Mouse (Mus musculus): Measurements from ENCODE around the gene Npdc1. TPM values are rescaled to one million over a fixed set of nuclear protein-coding genes. Genes with fewer than 3 reads are reported as not detected.

Npdc1 gene
- polyA plus RNA-seq, 1 experiment from 2014 or later = 42.7 TPM

DNA sequence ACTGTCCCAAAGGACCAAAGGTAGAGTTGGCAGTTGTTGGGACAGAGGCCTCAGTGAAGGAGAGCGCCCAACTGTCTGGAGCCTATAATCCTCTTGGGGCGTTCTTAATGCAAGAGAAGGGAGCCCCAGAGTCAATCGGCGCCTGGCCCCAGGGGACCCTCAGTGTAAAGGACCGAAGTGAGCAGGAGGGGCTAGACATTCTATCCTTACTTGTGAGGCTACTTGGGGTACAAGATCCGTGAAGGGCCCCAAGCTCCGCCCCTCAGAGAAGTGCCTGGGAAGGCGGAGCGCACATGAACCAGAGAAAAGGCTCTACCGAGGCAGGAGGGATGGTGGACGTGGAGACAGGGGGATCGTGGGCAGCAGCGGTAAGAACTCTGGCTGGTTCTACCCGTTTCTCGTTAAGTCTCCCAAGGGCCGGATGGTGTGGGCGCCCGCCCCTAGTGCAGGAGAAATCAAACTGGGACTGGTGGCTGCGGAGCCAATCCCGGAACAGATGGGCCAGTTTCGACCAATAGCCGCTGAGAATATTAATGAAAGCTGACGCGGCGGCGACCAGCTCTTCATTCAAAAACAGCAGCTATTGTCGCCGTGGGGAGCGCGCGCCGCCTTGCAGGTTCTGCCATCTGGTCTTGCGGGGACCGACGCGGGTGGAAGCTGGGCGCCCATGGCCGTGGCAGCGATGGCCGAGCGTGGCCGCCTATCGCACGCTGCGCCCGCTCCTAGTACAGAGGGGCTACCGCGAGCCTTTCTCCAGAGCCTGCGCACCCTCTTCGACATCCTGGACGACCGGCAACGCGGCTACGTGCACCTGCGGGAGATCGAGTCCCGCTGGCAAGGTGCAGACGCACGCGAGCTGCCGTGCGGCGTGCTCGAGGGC, 27.1 kb upstream of the Npdc1 start, which contains the start of gene Sapcd2:
TSS of gene Sapcd2 (plus strand) at position 558 of the 880 bp plus-strand sequence.
- WGBS = 1% methylated on average over 65 of the region's 65 CpGs

DNA sequence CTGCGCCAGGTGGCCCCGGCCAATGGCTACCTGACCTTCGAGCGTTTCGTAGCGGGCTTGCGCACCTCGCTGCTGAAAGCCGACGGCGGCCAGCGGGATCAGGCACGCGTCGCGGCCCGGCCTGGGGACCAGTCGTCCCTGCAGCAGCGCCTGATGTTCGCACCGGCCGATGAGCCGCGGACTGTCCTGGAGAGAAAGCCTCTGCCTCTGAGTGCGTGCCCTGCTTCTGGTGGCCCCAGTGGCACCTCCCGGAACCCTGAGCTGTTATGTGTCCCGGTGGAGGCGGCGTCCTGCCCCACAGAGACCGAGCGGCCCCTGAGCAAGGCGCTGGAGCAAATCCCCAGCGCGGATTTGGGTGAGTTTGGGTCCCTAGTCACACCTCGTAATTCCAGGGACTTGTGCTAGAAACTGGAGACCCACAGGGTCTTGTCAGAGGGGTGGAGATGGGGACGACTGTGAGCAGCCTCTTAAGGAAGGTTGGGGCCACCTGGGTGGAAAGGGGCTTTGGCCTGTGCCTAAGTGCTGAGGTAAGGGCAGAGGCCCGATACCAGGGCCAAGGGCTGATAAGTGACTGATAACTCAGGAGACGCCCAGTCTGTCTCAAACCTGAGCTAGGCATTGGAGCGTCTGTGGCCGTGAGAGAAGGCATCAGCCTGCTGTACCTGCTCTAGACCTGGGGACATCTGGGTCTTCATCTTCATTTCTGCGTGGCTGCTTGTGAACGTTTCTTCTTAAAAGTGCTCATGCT, 26.3 kb upstream of the Npdc1 start:
- 4% methylated on average over 42 of the region's 42 CpGs for WGBS
- TF ChIP-seq CTCF (IDR thresholded peaks at IDR 0.05) (no peak), EP300 (IDR thresholded peaks at IDR 0.05) (no peak)
- peak overlapping the region; percentile 100 for H3K4me2 ChIP-seq (replicated peaks; ENCODE audit: low read depth, low read length)

More for the DNA sequence above, 27.1 kb upstream of the Npdc1 start, which contains the start of gene Sapcd2:
- peak within 1 kb of the TSS; percentile 100 for H3K4me2 ChIP-seq (replicated peaks; ENCODE audit: low read depth, low read length)
- no peaks in the 10 kb centered on the region for H3K27me3 ChIP-seq (replicated peaks; ENCODE audit: insufficient read depth, low read length)
- peaks cover 19% of the 10 kb centered on the region for H3K4me1 ChIP-seq (ENCODE audit: insufficient read depth, low read depth, low read length)
- H3K9me3 ChIP-seq (ENCODE audit: low read length) = no peaks in the 10 kb centered on the region
- no peak within 1 kb of the TSS for H3K27ac ChIP-seq (ENCODE audit: low read length)
- H3K36me3 ChIP-seq (ENCODE audit: insufficient read depth, low read length) = no peaks in the 10 kb centered on the region
- no peak for TF ChIP-seq EP300 (IDR thresholded peaks at IDR 0.05)
- ATAC-seq = peak; percentile 97
- DNase-seq (ENCODE audit: low spot score) = peak; percentile 93
- no peak within 1 kb of the TSS; the same call in 1 of the 2 replicates for H3K9ac ChIP-seq (replicated peaks; ENCODE audit: low read depth)
- H3K4me3 ChIP-seq (ENCODE audit: low read depth, low read length) = peak within 1 kb of the TSS; percentile 54

GRCm38 (mm10) chr2:25373431-25373830, 25.7 kb upstream of the Npdc1 start:
- 27% methylated on average over 2 of the region's 2 CpGs for WGBS
- no peak overlapping the region for H3K9ac ChIP-seq (replicated peaks; ENCODE audit: low read depth)
- H3K9me3 ChIP-seq (ENCODE audit: low read length) = no peaks in the 10 kb centered on the region
- no peaks in the 10 kb centered on the region for H3K27me3 ChIP-seq (replicated peaks; ENCODE audit: insufficient read depth, low read length)
- H3K36me3 ChIP-seq (ENCODE audit: insufficient read depth, low read length) = no peaks in the 10 kb centered on the region
- no peak overlapping the region for H3K4me3 ChIP-seq (ENCODE audit: low read depth, low read length)
- TF ChIP-seq EP300 (IDR thresholded peaks at IDR 0.05) (no peak), CTCF (IDR thresholded peaks at IDR 0.05) (no peak)
- ATAC-seq (no peak), DNase-seq (ENCODE audit: low spot score) (no peak)
- peaks cover 19% of the 10 kb centered on the region for H3K4me1 ChIP-seq (ENCODE audit: insufficient read depth, low read depth, low read length)
- H3K4me2 ChIP-seq (replicated peaks; ENCODE audit: low read depth, low read length) = peak overlapping the region; percentile 100; the same call in 1 of the 2 replicates
- H3K27ac ChIP-seq (ENCODE audit: low read length) = no peak overlapping the region

More for the DNA sequence above, 26.3 kb upstream of the Npdc1 start:
- ATAC-seq = no peak; the same call in 1 of the 2 replicates
- DNase-seq (ENCODE audit: low spot score) = no peak
- Histone ChIP-seq H3K9me3 (ENCODE audit: low read length) (no peaks in the 10 kb centered on the region), H3K9ac (replicated peaks; ENCODE audit: low read depth) (no peak overlapping the region; the same call in 1 of the 2 replicates), H3K36me3 (ENCODE audit: insufficient read depth, low read length) (no peaks in the 10 kb centered on the region), H3K4me1 (ENCODE audit: insufficient read depth, low read depth, low read length) (peaks cover 19% of the 10 kb centered on the region), H3K27ac (ENCODE audit: low read length) (no peak overlapping the region), H3K27me3 (replicated peaks; ENCODE audit: insufficient read depth, low read length) (no peaks in the 10 kb centered on the region), H3K4me3 (ENCODE audit: low read depth, low read length) (peak overlapping the region; percentile 54)

DNA sequence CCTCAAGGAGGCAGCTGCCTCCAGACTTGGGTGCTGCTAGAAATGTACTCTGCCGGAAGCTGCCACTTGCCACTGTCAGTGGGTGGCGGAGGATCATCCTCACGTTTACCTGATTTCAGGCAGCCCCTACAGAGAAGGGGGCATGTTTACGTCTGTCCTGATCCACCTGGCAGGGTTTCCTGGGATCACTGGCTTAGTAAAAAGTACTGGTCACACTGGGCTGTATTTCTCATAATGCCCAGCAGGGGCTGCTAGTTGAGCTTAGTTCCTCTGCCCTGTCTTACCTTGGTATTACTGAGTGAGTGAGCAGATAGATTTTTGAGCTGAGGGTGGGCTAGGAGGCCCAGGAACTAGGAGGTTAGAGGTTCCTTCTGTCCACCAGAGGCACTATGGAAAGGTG, 22.6 kb upstream of the Npdc1 start:
- H3K9me3 ChIP-seq (ENCODE audit: low read length) = no peaks in the 10 kb centered on the region
- H3K36me3 ChIP-seq (ENCODE audit: insufficient read depth, low read length) = no peaks in the 10 kb centered on the region
- peak; percentile 56 for DNase-seq (ENCODE audit: low spot score)
- H3K27me3 ChIP-seq (replicated peaks; ENCODE audit: insufficient read depth, low read length) = no peaks in the 10 kb centered on the region
- peaks cover 18% of the 10 kb centered on the region for H3K4me1 ChIP-seq (ENCODE audit: insufficient read depth, low read depth, low read length)
- ATAC-seq = no peak
- TF ChIP-seq CTCF (IDR thresholded peaks at IDR 0.05) (peak; percentile 85), EP300 (IDR thresholded peaks at IDR 0.05) (no peak)
- H3K27ac ChIP-seq (ENCODE audit: low read length) = no peak overlapping the region
- H3K4me2 ChIP-seq (replicated peaks; ENCODE audit: low read depth, low read length) = no peak overlapping the region
- H3K4me3 ChIP-seq (ENCODE audit: low read depth, low read length) = no peak overlapping the region
- H3K9ac ChIP-seq (replicated peaks; ENCODE audit: low read depth) = no peak overlapping the region
- 59% methylated on average over 4 of the region's 4 CpGs for WGBS

DNA sequence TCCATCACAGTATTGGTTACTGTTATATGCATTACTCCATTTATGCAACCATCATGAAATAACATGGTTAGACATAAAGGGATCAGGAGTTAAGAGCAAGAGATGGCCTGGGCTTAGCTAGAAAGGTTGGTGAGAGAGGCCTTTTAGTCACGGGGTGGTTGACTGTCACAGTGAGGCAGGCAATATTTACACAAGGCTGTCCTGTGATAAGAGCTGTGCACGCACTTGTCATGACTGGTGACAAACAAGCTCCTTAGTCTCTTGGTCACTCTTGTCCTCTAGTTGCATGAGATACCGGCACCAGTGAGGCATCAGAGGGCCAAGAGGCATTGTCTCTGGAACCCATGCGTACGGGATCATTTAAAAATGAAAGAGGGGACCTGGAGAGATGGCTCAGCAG, 14.7 kb upstream of the Npdc1 start:
- DNase-seq (ENCODE audit: low spot score) (no peak), ATAC-seq (no peak)
- H3K9ac ChIP-seq (replicated peaks; ENCODE audit: low read depth) = no peak overlapping the region
- H3K27ac ChIP-seq (ENCODE audit: low read length) = no peak overlapping the region
- H3K27me3 ChIP-seq (replicated peaks; ENCODE audit: insufficient read depth, low read length) = no peaks in the 10 kb centered on the region
- H3K4me1 ChIP-seq (ENCODE audit: insufficient read depth, low read depth, low read length) = no peaks in the 10 kb centered on the region
- WGBS = 34% methylated on average over 5 of the region's 5 CpGs
- no peak overlapping the region for H3K4me3 ChIP-seq (ENCODE audit: low read depth, low read length)
- H3K9me3 ChIP-seq (ENCODE audit: low read length) = no peaks in the 10 kb centered on the region
- H3K4me2 ChIP-seq (replicated peaks; ENCODE audit: low read depth, low read length) = no peak overlapping the region
- H3K36me3 ChIP-seq (ENCODE audit: insufficient read depth, low read length) = no peaks in the 10 kb centered on the region
- TF ChIP-seq EP300 (IDR thresholded peaks at IDR 0.05) (no peak), CTCF (IDR thresholded peaks at IDR 0.05) (no peak)

DNA sequence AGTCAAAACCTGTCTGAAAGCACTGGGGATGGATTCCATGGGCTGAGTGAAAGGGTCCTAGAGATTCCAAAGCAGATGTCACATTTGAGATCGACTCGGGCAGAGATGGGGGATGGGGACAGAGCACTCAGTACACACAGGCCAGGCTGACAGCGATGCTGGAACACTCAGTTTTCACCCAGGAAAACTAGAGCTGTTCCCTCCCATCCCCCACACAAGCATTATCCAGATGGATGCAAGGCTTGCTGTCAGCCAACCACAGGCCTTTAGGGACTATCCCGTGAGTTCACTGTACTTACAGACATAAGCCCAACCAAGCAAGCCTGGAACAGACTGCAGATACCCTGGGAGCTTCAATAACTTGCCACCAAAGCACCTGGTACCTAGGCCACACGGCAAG, 7.9 kb upstream of the Npdc1 start:
- no peak overlapping the region for H3K4me2 ChIP-seq (replicated peaks; ENCODE audit: low read depth, low read length)
- 50% methylated on average over 5 of the region's 5 CpGs for WGBS
- DNase-seq (ENCODE audit: low spot score) (no peak), ATAC-seq (no peak)
- TF ChIP-seq EP300 (IDR thresholded peaks at IDR 0.05) = no peak
- no peak for TF ChIP-seq CTCF (IDR thresholded peaks at IDR 0.05)
- H3K9ac ChIP-seq (replicated peaks; ENCODE audit: low read depth) = no peak overlapping the region
- no peaks in the 10 kb centered on the region for H3K36me3 ChIP-seq (ENCODE audit: insufficient read depth, low read length)
- H3K4me1 ChIP-seq (ENCODE audit: insufficient read depth, low read depth, low read length) = peaks cover 7% of the 10 kb centered on the region; the same call in 1 of the 2 replicates
- no peaks in the 10 kb centered on the region for H3K9me3 ChIP-seq (ENCODE audit: low read length)
- no peak overlapping the region for H3K4me3 ChIP-seq (ENCODE audit: low read depth, low read length)
- 0 out of 2 replicates have a peak, but pooled peaks cover 3% of the 10 kb centered on the region for H3K27me3 ChIP-seq (replicated peaks; ENCODE audit: insufficient read depth, low read length)
- H3K27ac ChIP-seq (ENCODE audit: low read length) = no peak overlapping the region
